Mouse (Mus musculus) forebrain, embryonic 15.5 days (tissue): ENCODE measurements around the gene Slc35f6. TPM values are rescaled to one million over a fixed set of nuclear protein-coding genes. Genes with fewer than 3 reads are reported as not detected.

ENCODE experiments used
- ATAC-seq: fragments of 200-750 bp; cut with Nextera tagmentation; replicated peaks from 2 replicates; pipeline ENCODE4 v1.8.0; 2017; ENCODE audit warnings: mild to moderate bottlenecking, moderate TSS enrichment, moderate library complexity
- H3K27ac ChIP-seq: fragments of 300-500 bp; sonication (generic); replicated peaks from 2 replicates; pipeline ENCODE4 v1.5.1; 2015; ENCODE audit warnings: mild to moderate bottlenecking, inconsistent platforms
- H3K27me3 ChIP-seq: fragments of 300-500 bp; sonication (generic); 2 replicates; pipeline ENCODE4 v1.6.1; 2015; ENCODE audit warnings: inconsistent platforms
- H3K36me3 ChIP-seq: fragments of 300-500 bp; sonication (generic); 2 replicates; pipeline ENCODE4 v1.6.1; 2015; ENCODE audit warnings: mild to moderate bottlenecking, inconsistent platforms
- H3K4me1 ChIP-seq: fragments of 300-500 bp; sonication (generic); 2 replicates; pipeline ENCODE4 v1.6.1; 2015; ENCODE audit warnings: inconsistent platforms
- H3K4me2 ChIP-seq: fragments of 300-500 bp; sonication (generic); replicated peaks from 2 replicates; pipeline ENCODE4 v1.6.1; 2015; ENCODE audit warnings: mild to moderate bottlenecking, inconsistent platforms
- H3K4me3 ChIP-seq: fragments of 300-500 bp; sonication (generic); 2 replicates; pipeline ENCODE4 v1.5.1; 2015; ENCODE audit warnings: mild to moderate bottlenecking, inconsistent platforms
- H3K9ac ChIP-seq: fragments of 300-500 bp; sonication (generic); replicated peaks from 2 replicates; pipeline ENCODE4 v1.6.1; 2015; ENCODE audit warnings: mild to moderate bottlenecking, inconsistent platforms
- H3K9me3 ChIP-seq: fragments of 300-500 bp; sonication (generic); 2 replicates; pipeline ENCODE4 v1.6.1; 2016; ENCODE audit warnings: inconsistent platforms
- WGBS: fragments of 180-500 bp; shearing (Covaris S2); methylation state at CpG from one replicate; pipeline ENCODE4 v1.1.7; 2015; ENCODE audit warnings: mixed read lengths; 5-methylcytosine and 5-hydroxymethylcytosine counted together
- polyA plus RNA-seq: library from polyadenylated mRNA; unstranded; fragments of >200 nt; fragmentation: Nextera tagmentation; extraction: Ambion mirVana; gene quantifications from 2 replicates; pipeline ENCODE4 v1.2.1, GENCODE M21; 2015

Slc35f6 gene
- polyA plus RNA-seq, 1 experiment from 2014 or later: 31.1 TPM

DNA sequence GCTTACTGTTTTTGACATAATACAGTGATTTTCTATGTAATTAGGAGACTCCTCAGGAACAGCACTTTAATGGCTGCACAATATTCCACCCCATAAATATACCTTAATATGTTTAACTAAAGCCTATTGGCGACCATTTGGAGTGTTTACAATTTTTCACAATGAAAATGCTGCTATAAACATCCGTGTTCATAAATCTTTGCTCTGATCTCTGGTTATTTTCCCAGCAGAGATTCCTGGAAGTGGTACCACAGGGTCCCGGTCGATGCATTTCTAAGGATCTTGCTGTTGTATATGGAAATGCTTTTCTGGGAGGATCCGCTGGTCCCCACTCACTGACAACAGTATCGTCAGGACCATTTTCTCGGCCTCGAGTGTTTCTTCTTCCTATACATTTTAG lies 34.5 kb upstream of the Slc35f6 start:
- H3K4me2 ChIP-seq: no peak overlapping the region
- no peak for ATAC-seq
- no peaks in the 10 kb centered on the region for H3K9me3 ChIP-seq
- no peak overlapping the region for H3K27ac ChIP-seq
- peaks cover 3% of the 10 kb centered on the region; the same call in 1 of the 2 replicates for H3K4me1 ChIP-seq
- H3K9ac ChIP-seq: no peak overlapping the region
- H3K27me3 ChIP-seq: no peaks in the 10 kb centered on the region
- H3K36me3 ChIP-seq: no peaks in the 10 kb centered on the region
- WGBS: 84% methylated on average over 8 of the region's 8 CpGs
- no peak overlapping the region for H3K4me3 ChIP-seq

DNA sequence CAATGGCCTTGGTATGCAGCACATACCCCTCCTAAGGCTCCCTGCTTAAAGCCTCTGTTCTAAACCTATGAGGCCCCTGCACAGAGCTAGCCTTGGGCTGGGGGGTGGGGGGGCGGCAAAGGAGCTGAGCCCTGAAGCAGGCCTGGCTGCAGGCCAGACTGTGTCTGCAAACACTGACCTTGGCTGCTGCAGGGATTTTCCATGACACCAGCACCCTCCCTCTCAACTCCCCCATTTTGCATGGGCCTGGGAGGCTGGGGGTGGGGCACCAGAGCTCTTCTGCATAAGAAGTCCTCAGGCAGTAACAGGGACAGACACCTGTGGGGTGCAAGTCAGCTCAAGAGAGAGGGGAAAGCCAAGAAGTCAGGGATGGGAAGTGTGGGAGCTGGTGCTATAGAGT lies 33.5 kb upstream of the Slc35f6 start:
- no peak for ATAC-seq
- Histone ChIP-seq H3K36me3 (no peaks in the 10 kb centered on the region), H3K27ac (no peak overlapping the region), H3K27me3 (no peaks in the 10 kb centered on the region; the same call in 1 of the 2 replicates), H3K9ac (no peak overlapping the region), H3K4me2 (no peak overlapping the region), H3K9me3 (no peaks in the 10 kb centered on the region), H3K4me3 (no peak overlapping the region), H3K4me1 (peaks cover 3% of the 10 kb centered on the region; the same call in 1 of the 2 replicates)
- WGBS: 29% methylated on average over 1 of the region's 1 CpGs

DNA sequence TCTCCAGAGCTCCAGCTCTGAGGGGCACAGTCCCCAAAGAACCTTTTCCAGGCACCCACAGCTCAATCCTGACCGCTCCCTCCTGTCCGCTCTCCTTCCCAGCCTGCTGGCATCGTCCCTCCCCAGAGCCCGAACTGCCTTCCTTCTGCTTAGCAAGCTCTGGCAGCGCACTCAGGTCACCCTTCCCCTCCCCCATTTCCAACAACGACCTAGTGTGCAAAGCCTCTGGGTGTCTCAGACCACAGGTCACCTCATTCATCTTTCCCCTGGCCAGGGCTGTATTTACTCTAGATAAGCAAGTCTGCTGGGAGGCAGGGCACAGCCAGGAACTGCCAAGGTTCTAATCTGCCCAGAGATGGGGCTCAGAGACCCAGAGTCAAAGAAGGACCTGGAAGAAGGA lies 32.3 kb upstream of the Slc35f6 start:
- H3K4me1 ChIP-seq: peaks cover 3% of the 10 kb centered on the region; the same call in 1 of the 2 replicates
- H3K9me3 ChIP-seq: no peaks in the 10 kb centered on the region
- H3K27ac ChIP-seq: no peak overlapping the region
- no peak overlapping the region for H3K9ac ChIP-seq
- no peaks in the 10 kb centered on the region for H3K36me3 ChIP-seq
- WGBS: 47% methylated on average over 6 of the region's 6 CpGs
- peaks cover under 1% of the 10 kb centered on the region; the same call in 1 of the 2 replicates for H3K27me3 ChIP-seq
- H3K4me3 ChIP-seq: no peak overlapping the region
- no peak overlapping the region for H3K4me2 ChIP-seq
- no peak for ATAC-seq

DNA sequence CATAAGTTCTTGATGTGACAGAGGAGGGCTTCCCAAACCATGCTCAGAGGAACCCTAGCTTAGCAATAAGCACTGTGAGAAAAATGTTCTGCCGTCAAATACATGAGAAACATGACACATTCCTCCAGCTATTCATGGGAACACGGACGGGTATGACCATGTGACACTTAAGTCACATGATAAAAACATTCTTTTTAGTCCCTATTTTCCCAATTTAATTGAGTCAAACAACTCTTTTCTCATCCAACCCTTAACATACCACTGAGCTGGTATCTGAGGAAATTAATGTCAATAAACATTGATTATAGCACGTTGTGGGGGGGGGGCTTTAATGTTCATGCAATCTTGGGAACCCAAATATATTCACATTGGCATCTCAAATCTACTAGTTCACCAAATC lies 31.9 kb upstream of the Slc35f6 start:
- H3K27ac ChIP-seq: no peak overlapping the region
- ATAC-seq: no peak
- no peak overlapping the region for H3K9ac ChIP-seq
- peaks cover 5% of the 10 kb centered on the region; the same call in 1 of the 2 replicates for H3K27me3 ChIP-seq
- H3K4me1 ChIP-seq: peaks cover 3% of the 10 kb centered on the region; the same call in 1 of the 2 replicates
- H3K9me3 ChIP-seq: no peaks in the 10 kb centered on the region
- no peaks in the 10 kb centered on the region for H3K36me3 ChIP-seq
- WGBS: 82% methylated on average over 4 of the region's 4 CpGs
- no peak overlapping the region for H3K4me2 ChIP-seq
- H3K4me3 ChIP-seq: no peak overlapping the region

DNA sequence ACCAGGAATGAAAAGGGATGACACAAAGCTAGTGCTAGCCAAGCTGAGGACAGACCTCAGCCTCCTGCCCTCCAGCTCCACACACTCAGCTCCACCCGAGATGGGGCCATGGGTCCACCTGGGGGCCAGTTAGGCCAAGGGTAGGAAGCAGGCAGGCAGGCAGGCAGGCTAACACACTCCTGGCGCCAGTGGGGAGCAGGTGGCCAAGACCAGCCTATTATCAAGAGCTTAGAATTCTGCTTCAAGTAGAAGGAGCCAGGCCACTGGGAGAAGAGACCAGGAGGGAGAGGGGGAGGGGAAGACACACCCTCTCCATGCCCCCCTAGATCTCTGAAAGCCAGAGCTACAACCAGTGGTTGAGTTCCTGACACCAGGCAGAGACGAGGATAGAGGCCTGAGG lies 31.1 kb upstream of the Slc35f6 start:
- 23% methylated on average over 3 of the region's 3 CpGs for WGBS
- H3K27ac ChIP-seq: no peak overlapping the region
- ATAC-seq: no peak

DNA sequence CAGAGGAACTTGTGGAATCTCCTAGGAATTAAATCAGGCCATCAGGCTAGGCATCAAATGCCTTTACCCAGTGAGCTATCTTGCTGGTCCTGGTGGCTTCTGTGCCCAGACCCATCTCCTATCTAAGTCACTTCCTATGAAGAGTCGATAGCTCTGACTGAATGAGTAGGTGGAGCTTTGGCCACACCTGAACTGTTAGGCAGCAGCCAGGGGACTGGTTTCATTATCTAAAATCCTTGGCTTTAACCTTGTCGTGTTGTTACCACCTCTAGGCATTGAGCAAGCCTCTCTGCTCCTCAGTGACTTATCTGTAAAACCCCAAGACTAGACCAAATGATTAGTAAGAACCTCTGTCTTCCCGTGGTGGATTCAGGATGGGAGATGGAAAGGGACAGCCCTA lies 30.4 kb upstream of the Slc35f6 start:
- Histone ChIP-seq H3K4me3 (no peak overlapping the region), H3K9me3 (no peaks in the 10 kb centered on the region), H3K27me3 (peaks cover 20% of the 10 kb centered on the region; the same call in 1 of the 2 replicates), H3K36me3 (no peaks in the 10 kb centered on the region), H3K4me2 (no peak overlapping the region), H3K27ac (no peak overlapping the region), H3K4me1 (peaks cover 11% of the 10 kb centered on the region), H3K9ac (no peak overlapping the region)
- ATAC-seq: no peak
- WGBS: 36% methylated on average over 3 of the region's 3 CpGs

More for the DNA sequence above, 31.1 kb upstream of the Slc35f6 start:
- Histone ChIP-seq H3K27me3 (peaks cover 13% of the 10 kb centered on the region; the same call in 1 of the 2 replicates), H3K9ac (no peak overlapping the region), H3K9me3 (no peaks in the 10 kb centered on the region), H3K4me2 (no peak overlapping the region), H3K4me1 (peaks cover 4% of the 10 kb centered on the region; the same call in 1 of the 2 replicates), H3K4me3 (no peak overlapping the region), H3K36me3 (no peaks in the 10 kb centered on the region)

DNA sequence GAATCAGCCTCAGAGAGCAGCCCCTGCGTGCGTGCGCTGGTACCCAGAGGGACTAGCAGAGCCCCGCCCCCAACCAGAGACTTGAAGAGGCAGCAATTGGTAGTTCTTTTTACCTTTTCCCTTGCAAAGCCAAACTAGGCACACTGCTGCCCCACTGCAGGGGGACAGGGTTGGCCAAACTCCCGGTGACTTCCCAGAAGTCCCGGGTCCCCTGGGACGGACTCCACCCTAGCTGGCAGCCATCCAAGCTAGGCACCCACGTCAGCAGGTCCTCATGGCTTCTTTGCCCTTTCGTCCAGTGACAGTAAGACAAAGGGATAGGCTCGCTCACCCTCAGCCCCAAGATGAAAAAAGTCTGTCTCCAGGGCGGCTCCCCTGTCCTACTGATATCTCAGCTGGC lies 29.9 kb upstream of the Slc35f6 start:
- no peak overlapping the region for H3K9ac ChIP-seq
- WGBS: 22% methylated on average over 11 of the region's 11 CpGs
- peaks cover 16% of the 10 kb centered on the region for H3K4me1 ChIP-seq
- H3K4me3 ChIP-seq: no peak overlapping the region
- H3K27ac ChIP-seq: no peak overlapping the region
- peaks cover 24% of the 10 kb centered on the region; the same call in 1 of the 2 replicates for H3K27me3 ChIP-seq
- no peak for ATAC-seq
- H3K4me2 ChIP-seq: no peak overlapping the region
- H3K9me3 ChIP-seq: no peaks in the 10 kb centered on the region
- no peaks in the 10 kb centered on the region for H3K36me3 ChIP-seq

DNA sequence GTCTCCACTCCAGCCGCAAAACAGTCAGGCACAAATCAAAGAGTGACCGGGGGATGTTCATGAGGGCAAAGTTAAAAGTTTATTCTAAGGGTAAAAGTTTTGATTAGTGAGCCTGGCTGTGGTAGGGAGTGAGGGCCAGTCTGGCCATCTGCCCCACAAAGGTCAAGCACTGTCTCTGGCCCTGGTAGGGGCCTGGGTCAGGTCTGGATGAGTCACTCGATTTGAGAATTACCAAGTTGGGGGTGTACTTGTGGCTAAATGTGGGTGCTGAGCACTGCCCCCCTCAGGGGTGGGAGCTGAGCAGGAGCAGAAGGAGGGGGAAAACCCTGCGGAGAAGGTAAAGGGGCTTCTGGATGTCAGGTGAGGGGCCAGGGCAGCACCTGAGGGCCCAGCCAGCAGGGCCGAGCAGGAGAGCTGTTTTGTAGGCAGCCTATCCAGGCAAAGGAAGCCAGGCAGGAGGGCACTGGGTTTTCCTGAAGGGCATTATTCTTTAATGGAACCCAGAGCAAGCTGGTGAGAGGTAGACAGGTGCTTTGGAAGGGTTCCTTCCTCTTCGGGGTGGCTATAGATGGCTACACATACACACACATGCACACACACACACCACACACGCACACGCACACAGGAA lies 29.2 kb upstream of the Slc35f6 start:
- 87% methylated on average over 8 of the region's 8 CpGs for WGBS
- H3K9ac ChIP-seq: no peak overlapping the region
- no peak for ATAC-seq
- no peak overlapping the region for H3K4me2 ChIP-seq
- no peaks in the 10 kb centered on the region for H3K36me3 ChIP-seq
- no peak overlapping the region for H3K27ac ChIP-seq
- H3K27me3 ChIP-seq: peaks cover 28% of the 10 kb centered on the region; the same call in 1 of the 2 replicates
- no peak overlapping the region for H3K4me3 ChIP-seq
- peaks cover 18% of the 10 kb centered on the region for H3K4me1 ChIP-seq
- no peaks in the 10 kb centered on the region for H3K9me3 ChIP-seq

DNA sequence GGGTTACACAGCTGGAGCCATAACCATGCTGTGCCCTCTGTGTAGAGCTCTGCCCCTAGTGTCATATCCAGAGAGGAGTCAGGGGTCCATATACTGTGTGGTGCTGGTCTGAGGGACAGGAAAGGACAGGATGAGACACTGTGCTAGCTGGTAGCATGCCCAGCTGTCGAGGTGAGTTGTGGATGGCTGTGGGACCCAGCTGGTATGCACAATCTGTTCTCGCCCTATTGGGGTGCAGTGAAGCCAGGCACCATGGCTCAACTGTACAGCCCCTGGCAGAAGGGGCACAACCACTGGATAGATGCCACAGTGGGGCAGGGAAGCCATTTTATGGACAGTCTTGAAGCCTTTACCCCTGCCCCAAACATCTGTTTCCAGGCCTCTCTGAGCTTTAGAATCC lies 28.5 kb upstream of the Slc35f6 start:
- H3K4me1 ChIP-seq: peaks cover 18% of the 10 kb centered on the region
- H3K4me3 ChIP-seq: no peak overlapping the region
- no peak overlapping the region for H3K4me2 ChIP-seq
- no peaks in the 10 kb centered on the region for H3K36me3 ChIP-seq
- no peak overlapping the region for H3K9ac ChIP-seq
- peaks cover 35% of the 10 kb centered on the region; the same call in 1 of the 2 replicates for H3K27me3 ChIP-seq
- ATAC-seq: no peak
- H3K9me3 ChIP-seq: no peaks in the 10 kb centered on the region
- WGBS: 83% methylated on average over 2 of the region's 2 CpGs
- H3K27ac ChIP-seq: no peak overlapping the region

DNA sequence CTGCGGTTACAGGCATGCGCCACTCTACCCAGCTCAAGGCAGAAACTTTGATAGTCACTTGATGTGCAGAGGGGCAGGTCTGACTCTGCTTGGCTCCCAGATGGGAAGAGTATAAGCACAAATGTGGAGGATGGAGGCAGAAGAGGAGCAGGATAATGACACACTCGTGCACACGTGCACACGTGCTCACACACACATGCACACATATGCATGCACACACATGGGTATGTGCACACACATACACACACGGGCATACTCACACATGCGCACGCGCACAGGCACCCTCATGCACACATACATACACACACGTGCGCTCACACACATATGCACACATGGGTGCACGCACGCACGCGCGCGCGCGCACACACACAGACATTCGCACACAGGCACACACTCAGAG lies 27.2 kb upstream of the Slc35f6 start:
- Histone ChIP-seq H3K4me2 (no peak overlapping the region), H3K4me3 (no peak overlapping the region), H3K9ac (no peak overlapping the region), H3K9me3 (no peaks in the 10 kb centered on the region), H3K4me1 (peaks cover 18% of the 10 kb centered on the region), H3K27ac (no peak overlapping the region), H3K36me3 (no peaks in the 10 kb centered on the region), H3K27me3 (peaks cover 36% of the 10 kb centered on the region; the same call in 1 of the 2 replicates)
- WGBS: 96% methylated on average over 20 of the region's 20 CpGs
- no peak for ATAC-seq

DNA sequence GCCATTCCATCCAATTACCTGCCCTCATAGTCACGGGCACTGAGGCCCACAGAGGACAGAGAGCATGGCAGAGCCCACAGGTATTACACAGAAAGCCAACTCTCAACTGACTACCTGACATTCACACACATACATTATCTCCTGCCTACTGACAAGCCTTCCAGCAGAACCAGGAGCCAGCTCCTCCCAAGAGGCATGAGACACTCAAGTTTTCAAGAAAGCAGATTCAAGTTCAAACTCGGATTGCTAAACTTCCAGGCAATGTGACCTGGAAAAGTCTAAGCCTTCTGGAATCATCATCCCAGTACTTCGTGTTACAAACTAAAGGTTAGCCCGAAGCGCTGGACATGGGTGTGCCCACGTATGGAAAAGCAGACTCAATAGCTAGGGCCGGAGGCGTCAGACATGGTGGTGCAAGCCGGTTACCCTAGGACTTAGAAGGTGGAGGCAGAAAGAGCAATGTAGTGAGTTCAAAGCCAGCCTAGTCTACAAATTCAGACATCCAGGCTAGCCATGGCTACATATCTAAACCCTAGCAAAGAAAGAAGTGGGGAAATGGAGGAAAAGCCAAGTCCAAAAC lies 26.4 kb upstream of the Slc35f6 start:
- Histone ChIP-seq H3K4me2 (no peak overlapping the region), H3K9ac (no peak overlapping the region), H3K9me3 (no peaks in the 10 kb centered on the region), H3K27ac (no peak overlapping the region), H3K27me3 (peaks cover 36% of the 10 kb centered on the region; the same call in 1 of the 2 replicates), H3K4me3 (no peak overlapping the region), H3K4me1 (peaks cover 18% of the 10 kb centered on the region), H3K36me3 (no peaks in the 10 kb centered on the region)
- WGBS: 89% methylated on average over 9 of the region's 9 CpGs
- ATAC-seq: no peak

DNA sequence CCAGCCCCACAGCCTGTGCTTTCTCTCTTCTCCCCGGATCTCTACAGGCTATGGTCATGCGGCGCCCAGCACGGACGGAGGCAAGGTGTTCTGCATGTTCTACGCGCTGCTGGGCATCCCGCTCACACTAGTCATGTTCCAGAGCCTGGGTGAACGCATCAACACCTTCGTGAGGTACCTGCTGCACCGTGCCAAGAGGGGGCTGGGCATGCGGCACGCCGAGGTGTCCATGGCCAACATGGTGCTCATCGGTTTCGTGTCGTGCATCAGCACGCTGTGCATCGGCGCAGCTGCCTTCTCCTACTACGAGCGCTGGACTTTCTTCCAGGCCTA lies 25.9 kb upstream of the Slc35f6 start:
- H3K9me3 ChIP-seq: no peaks in the 10 kb centered on the region
- ATAC-seq: no peak; the same call in 1 of the 2 replicates
- peaks cover 18% of the 10 kb centered on the region for H3K4me1 ChIP-seq
- peaks cover 36% of the 10 kb centered on the region; the same call in 1 of the 2 replicates for H3K27me3 ChIP-seq
- H3K9ac ChIP-seq: peak overlapping the region; percentile 28
- H3K36me3 ChIP-seq: no peaks in the 10 kb centered on the region
- peak overlapping the region; percentile 89 for H3K4me2 ChIP-seq
- H3K27ac ChIP-seq: no peak overlapping the region
- H3K4me3 ChIP-seq: peak overlapping the region; percentile 42
- WGBS: 59% methylated on average over 22 of the region's 22 CpGs
